ENCODE assay signal across 21 mouse cellular contexts in the genomic region with DNA sequence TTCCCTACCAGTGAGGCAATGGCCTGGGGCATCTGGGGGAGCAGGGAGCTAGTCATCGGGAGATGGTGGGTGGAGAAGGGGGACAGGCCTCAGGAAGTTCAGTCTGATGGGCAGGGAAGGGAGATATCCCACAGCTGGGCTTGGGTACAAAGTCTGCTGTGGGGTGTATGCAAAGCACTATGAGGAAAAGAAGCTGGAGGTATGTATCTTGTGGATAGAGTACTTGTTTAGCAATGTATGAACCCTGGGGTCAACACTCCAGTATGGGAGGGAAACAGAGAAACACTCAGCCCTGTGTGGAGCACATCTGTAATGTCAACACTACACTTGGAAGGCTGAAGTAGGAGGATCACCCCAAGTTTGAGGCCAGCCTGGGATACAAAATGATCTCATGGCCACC.
"Had no signal": no experiment of that assay in that cellular context is flagged by ENCODE, and none has a peak within 500 bp of the region (broad histone marks: within the 10 kb centered on the region; RNA-seq: fewer than 3 reads in every experiment).

No protein-coding gene starts in this region.

- H3K4me1 ChIP-seq: midbrain, embryonic 10.5 days; stomach, embryonic 15.5 days had no signal

- H3K9me3 ChIP-seq: liver, embryonic 12.5 days; liver, embryonic 15.5 days; megakaryocyte, embryonic 14.5 days; midbrain, embryonic 10.5 days; neural tube, embryonic 12.5 days; neural tube, embryonic 15.5 days; stomach, embryonic 15.5 days had no signal

- DNase-seq: kidney, adult 18-20 months; kidney, adult 9 months; kidney, postnatal 25 days; layer of hippocampus, adult 9-11 months; lung, embryonic 14.5 days; midbrain, embryonic 14.5 days; right cerebral cortex, adult 18-20 months; right cerebral cortex, postnatal 14 days; spleen, adult 18-20 months; thymus, postnatal 25 days had no signal

- H3K36me3 ChIP-seq: stomach, embryonic 15.5 days had no signal

- H3K9ac ChIP-seq: liver, embryonic 12.5 days; liver, embryonic 15.5 days; lung, embryonic 14.5 days; neural tube, embryonic 12.5 days; neural tube, embryonic 15.5 days; stomach, embryonic 15.5 days had no signal

- H3K27ac ChIP-seq: layer of hippocampus, adult 2 months; liver, embryonic 12.5 days; liver, embryonic 15.5 days; macrophage; midbrain, embryonic 10.5 days; neural tube, embryonic 12.5 days; neural tube, embryonic 15.5 days; stomach, embryonic 15.5 days had no signal

- H3K27me3 ChIP-seq: liver, embryonic 12.5 days; liver, embryonic 15.5 days; neural tube, embryonic 12.5 days; neural tube, embryonic 15.5 days; stomach, embryonic 15.5 days had no signal

- ATAC-seq: inflammation-experienced regulatory T-cells, adult 6 months; liver, embryonic 12.5 days; lung, postnatal 0 days had no signal

- H3K4me2 ChIP-seq: liver, embryonic 12.5 days; liver, embryonic 15.5 days; lung, embryonic 14.5 days; neural tube, embryonic 12.5 days; neural tube, embryonic 15.5 days; stomach, embryonic 15.5 days had no signal

- H3K4me3 ChIP-seq: layer of hippocampus, adult 2 months; liver, embryonic 12.5 days; liver, embryonic 15.5 days; megakaryocyte, embryonic 14.5 days; midbrain, embryonic 10.5 days; neural tube, embryonic 12.5 days; neural tube, embryonic 15.5 days; stomach, embryonic 15.5 days had no signal
